9 mouse cellular contexts compared by ENCODE assay signal in the genomic region with DNA sequence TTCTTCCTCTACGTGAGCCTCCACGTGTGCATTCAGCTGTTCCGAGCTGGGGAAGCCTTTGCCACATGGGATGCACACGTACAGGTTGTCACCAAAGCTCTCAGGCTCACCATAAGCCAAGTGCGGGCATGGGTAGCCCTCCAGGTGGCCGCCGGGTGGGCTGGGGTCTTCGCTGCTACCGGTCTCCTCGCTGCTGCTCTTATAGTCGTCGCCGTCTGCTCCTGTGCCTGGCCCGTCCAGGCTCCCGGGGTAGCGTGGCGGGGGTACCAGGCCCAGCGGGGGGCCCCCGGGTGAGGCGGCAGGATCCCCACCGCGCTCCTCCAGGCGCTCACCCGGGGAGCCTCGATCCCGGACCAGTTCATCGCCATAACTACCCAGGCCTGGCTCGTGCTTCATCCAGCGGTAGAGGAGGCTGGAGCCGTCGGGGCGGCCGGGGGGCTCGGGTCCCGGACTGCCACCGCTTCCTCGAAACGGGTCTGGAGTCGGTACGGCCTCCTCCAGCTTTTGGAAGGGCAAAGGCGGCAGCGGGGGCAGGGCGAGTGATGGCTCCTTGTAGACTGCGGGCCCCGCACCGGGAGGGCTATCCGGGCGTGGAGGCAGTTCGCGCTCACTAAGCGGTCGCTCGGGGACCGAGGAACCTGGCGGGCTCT. TPM values are rescaled to one million over a fixed set of nuclear protein-coding genes. Genes with fewer than 3 reads are reported as not detected.
DNase-seq lines count a peak whose midpoint lies in the region; ATAC-seq and TF ChIP-seq lines count a peak whose summit lies in the region.
"Had no signal": no experiment of that assay in that cellular context is flagged by ENCODE, and none has a peak within 500 bp of the region (broad histone marks: within the 10 kb centered on the region; RNA-seq: fewer than 3 reads in every experiment).

No protein-coding gene starts in this region.

- peak overlapping the region; percentile 96 for H3K27ac ChIP-seq in kidney, embryonic 14.5 days (ENCODE audit: low read depth, low read length)
- H3K27ac ChIP-seq in cortical plate, adult 2 months (ENCODE audit: insufficient read depth, low read length): no peak overlapping the region
- peak overlapping the region; percentile 89 for H3K27ac ChIP-seq in heart, embryonic 15.5 days
- H3K27ac ChIP-seq in limb, embryonic 14.5 days (replicated peaks; ENCODE audit: low read depth, low read length): peak overlapping the region; percentile 79
- H3K27ac ChIP-seq in stomach, embryonic 16.5 days (ENCODE audit: low read length): peak overlapping the region; percentile 94

- H3K9me3 ChIP-seq in kidney, embryonic 14.5 days (ENCODE audit: control insufficient read depth, low read length): no peaks in the 10 kb centered on the region
- no peaks in the 10 kb centered on the region for H3K9me3 ChIP-seq in heart, embryonic 15.5 days (replicated peaks)
- no peaks in the 10 kb centered on the region for H3K9me3 ChIP-seq in limb, embryonic 14.5 days (ENCODE audit: control insufficient read depth, low read length)
- H3K9me3 ChIP-seq in stomach, embryonic 16.5 days (replicated peaks; ENCODE audit: control insufficient read depth, low read length): no peaks in the 10 kb centered on the region

- H3K36me3 ChIP-seq in kidney, embryonic 14.5 days (ENCODE audit: control insufficient read depth, insufficient read depth, low read length): peaks cover 55% of the 10 kb centered on the region
- peaks cover 23% of the 10 kb centered on the region; the same call in 1 of the 2 replicates for H3K36me3 ChIP-seq in heart, embryonic 15.5 days
- H3K36me3 ChIP-seq in limb, embryonic 14.5 days (ENCODE audit: control insufficient read depth, insufficient read depth, low read length): peaks cover 61% of the 10 kb centered on the region
- peaks cover 5% of the 10 kb centered on the region; the same call in 1 of the 2 replicates for H3K36me3 ChIP-seq in stomach, embryonic 16.5 days (ENCODE audit: control insufficient read depth, insufficient read depth, low read length)

- TF ChIP-seq POLR2A in cortical plate, adult 2 months (IDR thresholded peaks at IDR 0.05; ENCODE audit: extremely low read depth, insufficient read depth, low read length): no peak
- TF ChIP-seq POLR2A in limb, embryonic 14.5 days (IDR thresholded peaks at IDR 0.05; ENCODE audit: borderline replicate concordance, extremely low read depth, insufficient read depth, insufficient read length): no peak

- H3K4me3 ChIP-seq in kidney, embryonic 14.5 days (ENCODE audit: low read length): peak overlapping the region; percentile 77
- H3K4me3 ChIP-seq in cortical plate, adult 2 months (ENCODE audit: insufficient read depth, low read length): peak overlapping the region; percentile 22; the same call in 1 of the 2 replicates
- peak overlapping the region; percentile 79 for H3K4me3 ChIP-seq in heart, embryonic 15.5 days
- peak overlapping the region; percentile 59 for H3K4me3 ChIP-seq in limb, embryonic 14.5 days (replicated peaks; ENCODE audit: low read length)
- H3K4me3 ChIP-seq in stomach, embryonic 16.5 days (replicated peaks; ENCODE audit: low read length): peak overlapping the region; percentile 73

- no peak for ATAC-seq in kidney, embryonic 14.5 days (ENCODE audit: low FRiP score, low TSS enrichment)
- no peak for ATAC-seq in heart, embryonic 15.5 days (replicated peaks; ENCODE audit: insufficient number of reproducible peaks, insufficient read depth, low FRiP score, low read depth)
- no peak for ATAC-seq in limb, embryonic 14.5 days (ENCODE audit: low FRiP score, low read depth)
- no peak for ATAC-seq in stomach, embryonic 16.5 days (ENCODE audit: insufficient read depth, low FRiP score)
- ATAC-seq: Patski had no signal

- peaks cover 58% of the 10 kb centered on the region for H3K27me3 ChIP-seq in kidney, embryonic 14.5 days (ENCODE audit: control insufficient read depth, insufficient read depth, low read length)
- peaks cover 65% of the 10 kb centered on the region for H3K27me3 ChIP-seq in heart, embryonic 15.5 days
- peaks cover 67% of the 10 kb centered on the region for H3K27me3 ChIP-seq in limb, embryonic 14.5 days (ENCODE audit: control insufficient read depth, insufficient read depth, low read length)
- H3K27me3 ChIP-seq in stomach, embryonic 16.5 days (ENCODE audit: control insufficient read depth, insufficient read depth, low read length): peaks cover 22% of the 10 kb centered on the region
- H3K27me3 ChIP-seq: Patski had no signal

- no peak for DNase-seq in kidney, adult 9 months
- no peak for DNase-seq in limb, embryonic 14.5 days (ENCODE audit: low spot score)
- no peak for DNase-seq in cerebellum, postnatal 36 days
- no peak for DNase-seq in layer of hippocampus, postnatal 14 days (ENCODE audit: low spot score in 2 of 2)

- peaks cover 26% of the 10 kb centered on the region for H3K4me1 ChIP-seq in kidney, embryonic 14.5 days (ENCODE audit: control insufficient read depth, insufficient read depth, low read length)
- 0 out of 2 replicates have a peak, but pooled peaks cover 1% of the 10 kb centered on the region for H3K4me1 ChIP-seq in cortical plate, adult 2 months (ENCODE audit: control insufficient read depth, insufficient read depth, low read length)
- H3K4me1 ChIP-seq in heart, embryonic 15.5 days (replicated peaks): peaks cover 77% of the 10 kb centered on the region
- peaks cover 47% of the 10 kb centered on the region for H3K4me1 ChIP-seq in limb, embryonic 14.5 days (ENCODE audit: control insufficient read depth, insufficient read depth, low read length)
- peaks cover 60% of the 10 kb centered on the region for H3K4me1 ChIP-seq in stomach, embryonic 16.5 days (ENCODE audit: control insufficient read depth, insufficient read depth, low read length)

- H3K4me2 ChIP-seq in kidney, embryonic 14.5 days (replicated peaks; ENCODE audit: low read depth, low read length): peak overlapping the region; percentile 81
- peak overlapping the region; percentile 99 for H3K4me2 ChIP-seq in heart, embryonic 15.5 days
- H3K4me2 ChIP-seq in limb, embryonic 14.5 days (replicated peaks; ENCODE audit: low read depth, low read length, severe bottlenecking): peak overlapping the region; percentile 85
- H3K4me2 ChIP-seq in stomach, embryonic 16.5 days (ENCODE audit: low read depth, low read length): peak overlapping the region; percentile 88

- TF ChIP-seq CTCF in cortical plate, adult 2 months (IDR thresholded peaks at IDR 0.05; ENCODE audit: extremely low read depth, insufficient read depth, low read length): no peak

- WGBS in kidney, embryonic 14.5 days: 5% methylated on average over 55 of the region's 55 CpGs
- WGBS in heart, embryonic 15.5 days: 10% methylated on average over 55 of the region's 55 CpGs
- 4% methylated on average over 47 of the region's 55 CpGs for WGBS in limb, embryonic 14.5 days
- 10% methylated on average over 55 of the region's 55 CpGs for WGBS in stomach, embryonic 16.5 days

- H3K9ac ChIP-seq in kidney, embryonic 14.5 days (ENCODE audit: low read depth, low read length): peak overlapping the region; percentile 85
- peak overlapping the region; percentile 76 for H3K9ac ChIP-seq in heart, embryonic 15.5 days
- H3K9ac ChIP-seq in limb, embryonic 14.5 days (ENCODE audit: low read depth, low read length, severe bottlenecking): peak overlapping the region; percentile 82
- H3K9ac ChIP-seq in stomach, embryonic 16.5 days (ENCODE audit: low read length): peak overlapping the region; percentile 86

RNA-seq across cellular contexts. Expression of gene Hic1, which starts 3.0 kb away (rescaled TPM):
- 16.9 and 26.6 TPM in 2 replicates for polyA plus RNA-seq in kidney, embryonic 14.5 days (2014; fragmentation: Nextera tagmentation; extraction: Ambion mirVana)
- polyA plus RNA-seq in cortical plate, adult 2 months (2012; rRNA removed): 3.0 and 3.8 TPM in 2 replicates
- polyA plus RNA-seq in heart, embryonic 15.5 days (2015; fragmentation: Nextera tagmentation; extraction: Ambion mirVana): 11.0 and 18.0 TPM in 2 replicates
- polyA plus RNA-seq in limb, embryonic 14.5 days (2012; rRNA removed): 90.8 and 125 TPM in 2 replicates
- polyA plus RNA-seq in limb, embryonic 14.5 days (2014; fragmentation: Nextera tagmentation; extraction: Ambion mirVana): 21.4 and 24.6 TPM in 2 replicates
- 5.1 and 5.9 TPM in 2 replicates for polyA plus RNA-seq in stomach, embryonic 16.5 days (2015; fragmentation: Nextera tagmentation; extraction: Ambion mirVana)
- total RNA-seq in layer of hippocampus, postnatal 14 days (2021): 1 to 10 TPM; 3.3 to 4.5 TPM

RNA-seq across cellular contexts. Expression of gene Ovca2, which starts 12.3 kb away (rescaled TPM):
- polyA plus RNA-seq in kidney, embryonic 14.5 days (2014; fragmentation: Nextera tagmentation; extraction: Ambion mirVana): 33.3 and 33.4 TPM in 2 replicates
- 19.5 and 21.4 TPM in 2 replicates for polyA plus RNA-seq in cortical plate, adult 2 months (2012; rRNA removed)
- 14.4 and 17.5 TPM in 2 replicates for polyA plus RNA-seq in heart, embryonic 15.5 days (2015; fragmentation: Nextera tagmentation; extraction: Ambion mirVana)
- polyA plus RNA-seq in limb, embryonic 14.5 days (2012; rRNA removed): 22.5 and 25.0 TPM in 2 replicates
- polyA plus RNA-seq in limb, embryonic 14.5 days (2014; fragmentation: Nextera tagmentation; extraction: Ambion mirVana): 29.8 and 30.3 TPM in 2 replicates
- 19.4 and 23.2 TPM in 2 replicates for polyA plus RNA-seq in stomach, embryonic 16.5 days (2015; fragmentation: Nextera tagmentation; extraction: Ambion mirVana)
- 10 to 100 TPM; 14.8 to 15.2 TPM for total RNA-seq in layer of hippocampus, postnatal 14 days (2021)

RNA-seq across cellular contexts. Expression of gene Dph1, which starts 24.7 kb away (rescaled TPM):
- 25.7 and 29.2 TPM in 2 replicates for polyA plus RNA-seq in kidney, embryonic 14.5 days (2014; fragmentation: Nextera tagmentation; extraction: Ambion mirVana)
- 29.1 and 30.9 TPM in 2 replicates for polyA plus RNA-seq in cortical plate, adult 2 months (2012; rRNA removed)
- polyA plus RNA-seq in heart, embryonic 15.5 days (2015; fragmentation: Nextera tagmentation; extraction: Ambion mirVana): 17.2 and 20.5 TPM in 2 replicates
- polyA plus RNA-seq in limb, embryonic 14.5 days (2012; rRNA removed): 30.0 and 46.6 TPM in 2 replicates
- polyA plus RNA-seq in limb, embryonic 14.5 days (2014; fragmentation: Nextera tagmentation; extraction: Ambion mirVana): 23.1 and 25.5 TPM in 2 replicates
- polyA plus RNA-seq in stomach, embryonic 16.5 days (2015; fragmentation: Nextera tagmentation; extraction: Ambion mirVana): 20.6 and 20.7 TPM in 2 replicates
- total RNA-seq in layer of hippocampus, postnatal 14 days (2021): 10 to 100 TPM; 21.7 to 24.4 TPM

RNA-seq across cellular contexts. Expression of gene Rtn4rl1, which starts 27.3 kb away (rescaled TPM):
- 2.7 and 4.2 TPM in 2 replicates for polyA plus RNA-seq in kidney, embryonic 14.5 days (2014; fragmentation: Nextera tagmentation; extraction: Ambion mirVana)
- 37.9 and 40.1 TPM in 2 replicates for polyA plus RNA-seq in cortical plate, adult 2 months (2012; rRNA removed)
- polyA plus RNA-seq in heart, embryonic 15.5 days (2015; fragmentation: Nextera tagmentation; extraction: Ambion mirVana): 12.4 and 13.1 TPM in 2 replicates
- 3.4 and 3.9 TPM in 2 replicates for polyA plus RNA-seq in limb, embryonic 14.5 days (2012; rRNA removed)
- polyA plus RNA-seq in limb, embryonic 14.5 days (2014; fragmentation: Nextera tagmentation; extraction: Ambion mirVana): 4.4 and 5.3 TPM in 2 replicates
- polyA plus RNA-seq in stomach, embryonic 16.5 days (2015; fragmentation: Nextera tagmentation; extraction: Ambion mirVana): 1.3 and 1.4 TPM in 2 replicates
- 10 to 100 TPM; 82.1 to 83.1 TPM for total RNA-seq in layer of hippocampus, postnatal 14 days (2021)

Comparison
In these comparisons a context has a peak if more than half of its experiments do, and no peak if none do; other contexts are left out.
1. H3K4me3 ChIP-seq: peak in every context shown above with its lines; median percentile 79 in heart, embryonic 15.5 days; 77 in kidney, embryonic 14.5 days; 73 in stomach, embryonic 16.5 days; 59 in limb, embryonic 14.5 days; 22 in cortical plate, adult 2 months.